Mouse (Mus musculus): Measurements from ENCODE around the gene Adamtsl1. TPM values are rescaled to one million over a fixed set of nuclear protein-coding genes. Genes with fewer than 3 reads are reported as not detected.

Gene Adamtsl1
- total RNA-seq (2022) = 1 to 10 TPM; 4.6 to 7.2 (median 6.0) TPM

GRCm38 (mm10) chr4:85513792-85514191 is at the start of gene Adamtsl1:
Gene Adamtsl1, plus strand, starts transcription at chr4:85514172.
- DNase-seq (ENCODE audit: low spot score in 2 of 2) = no peak

- DNase-seq (ENCODE audit: low spot score in 2 of 2) = no peak
These were observed 30.4 kb upstream of the Adamtsl1 start for GRCm38 (mm10) chr4:85483586-85483985.

- DNase-seq (ENCODE audit: low spot score in 2 of 2) = peak; percentile 2 to 47
These were observed 27.5 kb upstream of the Adamtsl1 start for GRCm38 (mm10) chr4:85486316-85486946.

- DNase-seq (ENCODE audit: low spot score in 2 of 2) = no peak
These were observed 8.3 kb upstream of the Adamtsl1 start for GRCm38 (mm10) chr4:85505718-85506117.

- no peak for DNase-seq (ENCODE audit: low spot score in 2 of 2)
These were observed 7.0 kb upstream of the Adamtsl1 start for GRCm38 (mm10) chr4:85506976-85507375.

DNA sequence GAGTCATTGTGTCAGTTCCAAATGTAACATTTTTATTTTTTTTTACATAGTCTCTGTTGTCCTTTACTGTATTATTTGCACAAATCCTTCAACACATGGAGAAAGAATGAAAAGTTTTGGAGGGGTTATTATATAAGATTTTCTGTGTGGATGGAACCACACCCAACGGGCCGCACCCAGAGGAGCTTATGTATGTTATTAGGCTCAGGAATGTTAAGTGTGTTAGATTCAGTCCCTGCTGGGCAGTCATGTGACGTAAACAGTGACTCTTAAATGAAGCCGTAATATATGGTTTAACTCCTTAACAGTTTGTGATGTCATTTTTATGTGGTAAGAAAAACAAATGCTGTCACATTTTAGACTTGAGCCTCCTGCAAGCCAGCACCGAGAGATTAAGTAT is 6.5 kb upstream of the Adamtsl1 start:
- no peak for DNase-seq (ENCODE audit: low spot score in 2 of 2)

DNA sequence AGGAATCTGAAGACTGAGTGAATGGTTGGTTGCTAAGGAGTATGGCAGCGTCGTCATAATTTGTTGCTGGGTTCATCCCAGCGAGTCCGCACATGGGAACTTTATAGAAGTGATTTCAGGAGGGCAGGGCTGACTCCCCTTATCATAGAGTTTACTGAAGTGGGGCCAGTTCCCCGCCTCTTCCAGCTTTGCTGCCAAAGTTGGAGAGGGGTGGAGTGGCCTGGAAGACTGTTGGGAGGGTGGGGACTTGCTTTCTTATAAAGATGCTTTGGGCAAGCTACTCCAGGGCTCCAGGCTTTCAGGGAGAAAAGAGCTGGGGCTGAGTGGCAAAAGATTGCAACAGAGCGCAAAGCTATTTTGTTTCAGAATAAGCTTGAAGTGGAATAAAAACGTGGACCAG is 684 bp upstream of the Adamtsl1 start:
- DNase-seq (ENCODE audit: low spot score in 2 of 2) = no peak

GRCm38 (mm10) chr4:85514205-85514681 is 271 bp downstream of the Adamtsl1 start:
- peak in 1 of 2 experiments; percentile 6 for DNase-seq (ENCODE audit: low spot score in 2 of 2)

DNA sequence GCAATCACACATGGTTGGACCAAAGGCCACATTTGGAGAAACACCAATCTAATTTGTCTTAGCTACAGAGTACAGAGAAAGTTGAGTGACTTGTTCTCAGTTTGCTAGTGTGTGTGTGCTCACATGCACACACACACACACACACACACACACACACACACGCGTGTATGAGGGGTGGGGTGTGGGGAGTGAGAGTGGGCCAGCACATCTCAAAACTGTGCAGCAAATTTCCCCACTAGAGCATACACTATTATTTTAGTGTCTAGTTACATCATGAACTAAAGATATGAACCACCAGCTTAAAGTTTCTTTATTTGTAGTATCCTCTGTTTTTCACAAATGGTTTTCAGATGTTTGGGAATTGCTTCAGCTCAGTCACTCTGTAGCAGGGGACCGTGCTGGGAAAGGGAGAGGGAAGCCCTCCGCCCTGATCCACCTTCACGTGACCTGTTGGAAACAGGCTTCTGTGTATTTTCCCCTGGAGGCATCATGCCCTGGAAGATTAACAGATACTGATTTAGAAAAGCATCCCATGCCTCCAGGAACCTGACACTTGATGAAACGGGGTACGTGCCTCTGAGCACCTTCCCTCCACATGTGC is 13.1 kb downstream of the Adamtsl1 start:
- no peak for DNase-seq (ENCODE audit: low spot score in 2 of 2)

DNA sequence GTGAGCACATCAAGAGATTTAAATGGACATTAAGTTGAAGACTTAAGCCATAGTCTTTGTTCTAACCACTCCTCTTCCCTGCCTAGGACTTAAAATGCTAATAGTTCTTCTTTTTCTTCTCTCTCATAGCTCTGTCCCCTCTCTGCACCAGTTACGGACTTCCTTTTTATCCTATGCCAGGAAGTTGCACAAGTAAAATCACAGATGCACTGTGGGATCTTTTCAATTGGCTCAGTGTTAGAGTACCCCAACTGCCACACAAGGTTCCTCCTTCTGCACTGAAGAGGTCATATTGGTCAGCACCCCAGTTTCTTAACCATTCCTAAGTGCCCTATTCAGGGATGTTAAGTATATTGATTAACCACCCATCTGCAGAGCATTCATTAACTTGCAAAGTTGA is 15.9 kb downstream of the Adamtsl1 start:
- DNase-seq (ENCODE audit: low spot score in 2 of 2) = no peak

DNA sequence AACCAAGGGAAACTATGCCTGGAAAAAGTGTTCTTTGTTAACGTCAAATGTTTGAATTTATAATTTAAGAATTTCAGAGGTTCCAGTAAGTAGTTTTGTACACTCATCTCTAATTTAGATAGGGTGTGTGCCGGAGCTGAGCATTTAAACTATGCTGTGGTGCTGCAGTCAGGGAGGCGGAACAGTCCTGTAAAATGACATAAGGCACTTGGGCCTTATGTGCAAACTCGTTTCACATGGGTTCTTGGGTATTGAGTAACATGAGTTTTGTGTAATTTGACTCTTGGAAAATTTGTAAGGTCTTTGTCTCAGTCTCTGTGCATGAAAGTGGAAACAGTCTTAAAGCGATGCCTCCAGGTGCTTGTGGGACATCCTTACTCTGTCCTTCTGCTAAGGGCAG is 25.7 kb downstream of the Adamtsl1 start:
- DNase-seq (ENCODE audit: low spot score in 2 of 2) = no peak

DNA sequence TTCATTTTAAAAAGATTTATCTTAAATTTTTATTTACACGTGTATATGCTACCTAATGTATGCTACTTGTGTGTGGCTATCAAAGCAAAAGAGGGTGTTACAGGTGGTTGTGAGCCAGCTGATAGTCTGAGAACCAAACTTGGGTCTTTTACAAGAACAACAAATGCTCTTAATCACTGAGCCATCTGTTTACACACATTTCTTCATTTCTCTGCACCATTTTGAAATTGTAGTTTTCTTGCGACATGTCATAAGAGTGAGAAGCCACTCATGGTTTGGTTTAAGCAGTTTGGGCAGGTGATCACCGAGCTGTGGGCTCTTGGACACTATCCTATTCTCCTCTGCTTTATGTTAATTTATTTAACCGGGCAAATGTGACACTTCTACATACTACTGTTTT is 29.2 kb downstream of the Adamtsl1 start:
- DNase-seq (ENCODE audit: low spot score in 2 of 2) = no peak

DNA sequence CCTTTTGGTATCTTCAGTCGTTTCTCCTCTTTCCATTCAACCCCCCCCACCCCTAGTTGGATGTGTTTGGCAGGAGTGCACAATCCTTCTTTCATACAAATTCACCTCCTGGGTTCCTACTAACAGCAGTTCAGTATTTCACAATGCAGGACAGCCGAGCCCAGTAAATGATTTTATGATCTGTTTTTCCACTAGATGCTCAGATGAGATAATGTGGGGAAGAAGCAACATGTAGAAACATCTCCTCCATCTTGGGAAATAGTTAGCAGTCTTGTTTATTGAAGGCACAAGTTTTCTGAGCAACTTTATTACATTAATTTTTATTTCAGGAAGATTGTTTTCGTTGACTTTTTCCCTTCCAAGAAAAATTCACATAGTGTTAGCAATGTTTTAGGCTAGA is 40.7 kb downstream of the Adamtsl1 start:
- no peak for DNase-seq (ENCODE audit: low spot score in 2 of 2)

GRCm38 (mm10) chr4:85559753-85560152 is 45.8 kb downstream of the Adamtsl1 start:
- no peak for DNase-seq (ENCODE audit: low spot score in 2 of 2)

GRCm38 (mm10) chr4:85585426-85585825 is 71.5 kb downstream of the Adamtsl1 start:
- no peak for DNase-seq (ENCODE audit: low spot score in 2 of 2)

DNA sequence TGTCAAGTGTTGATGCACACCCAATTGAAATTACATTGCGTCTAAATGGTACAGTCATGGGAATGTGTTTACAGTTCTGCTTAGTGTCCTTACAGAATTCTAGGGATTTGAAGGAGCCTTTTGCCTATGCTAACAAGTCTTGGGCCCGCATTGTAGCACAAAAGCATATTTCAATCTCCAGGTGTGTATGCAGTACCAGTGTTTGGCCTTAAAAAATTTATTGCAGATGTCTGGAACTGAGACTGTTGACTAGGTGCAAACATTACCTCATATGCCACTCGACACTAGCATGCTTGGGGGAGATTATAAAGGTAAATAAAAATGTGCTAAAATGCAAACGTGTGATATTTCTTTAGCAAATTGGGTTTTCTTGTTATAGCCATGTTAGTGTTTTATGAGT is 75.0 kb downstream of the Adamtsl1 start:
- DNase-seq (ENCODE audit: low spot score in 2 of 2) = no peak

GRCm38 (mm10) chr4:85591037-85591436 is 77.1 kb downstream of the Adamtsl1 start:
- no peak for DNase-seq (ENCODE audit: low spot score in 2 of 2)

- no peak for DNase-seq (ENCODE audit: low spot score in 2 of 2)
These were observed 80.2 kb downstream of the Adamtsl1 start for GRCm38 (mm10) chr4:85594159-85594558.

DNA sequence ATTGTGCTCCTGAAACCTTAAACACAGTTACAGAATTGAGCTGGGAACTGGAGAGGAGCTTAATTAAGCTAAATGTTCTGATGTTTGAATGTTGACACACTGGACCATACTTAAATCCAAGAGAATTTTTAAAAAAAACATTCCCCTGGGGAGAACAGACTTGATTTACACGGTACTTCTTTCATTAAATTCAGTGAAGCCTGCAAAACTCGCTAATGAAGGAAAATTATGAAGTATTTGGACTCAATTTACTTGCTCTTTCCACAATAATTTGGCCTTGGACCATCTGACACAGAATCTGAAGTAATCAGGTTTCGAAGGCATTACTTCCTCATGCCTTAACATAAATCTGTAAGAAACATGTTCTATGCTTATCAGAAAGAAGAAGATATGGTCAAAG is 99.4 kb downstream of the Adamtsl1 start:
- no peak for DNase-seq (ENCODE audit: low spot score in 2 of 2)

GRCm38 (mm10) chr4:85618746-85619145 is 104.8 kb downstream of the Adamtsl1 start:
- DNase-seq (ENCODE audit: low spot score in 2 of 2) = no peak

DNA sequence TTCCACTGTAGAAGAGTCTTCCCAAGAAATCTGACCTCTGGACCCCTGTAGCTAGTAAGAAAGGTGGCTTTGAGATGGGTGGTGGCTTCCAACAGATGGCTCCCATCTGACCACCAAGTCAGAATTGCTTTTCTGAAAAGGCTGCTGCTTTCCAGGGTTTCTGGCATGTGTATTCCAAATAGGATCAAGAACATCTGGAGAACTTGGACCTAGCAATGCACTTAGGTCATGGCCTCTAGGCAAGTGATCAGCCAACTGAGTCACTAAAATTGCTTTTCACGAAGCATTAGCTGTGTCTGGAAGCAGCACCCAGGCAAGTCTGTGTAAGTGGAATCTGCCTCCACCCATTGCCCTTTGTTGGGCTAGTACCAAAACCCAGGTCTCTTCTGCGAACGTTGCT is 105.3 kb downstream of the Adamtsl1 start:
- no peak for DNase-seq (ENCODE audit: low spot score in 2 of 2)

- DNase-seq (ENCODE audit: low spot score in 2 of 2) = no peak
These were observed 115.4 kb downstream of the Adamtsl1 start for GRCm38 (mm10) chr4:85629381-85629780.

GRCm38 (mm10) chr4:85669271-85669670 is 155.3 kb downstream of the Adamtsl1 start:
- no peak for DNase-seq (ENCODE audit: low spot score in 2 of 2)

All from left cerebral cortex, adult 8-10 months (tissue).